Mouse (Mus musculus) thymus, adult 2 months (tissue): Measurements from ENCODE around the gene Vat1l.

Experiments
- CTCF ChIP-seq: fragments of 200-500 bp; IDR thresholded peaks from 2 replicates; pipeline ENCODE4 v1.5.1; 2012; ENCODE audit warnings: mild to moderate bottlenecking, control low read depth, low read length, moderate library complexity, borderline replicate concordance; ENCODE audit not compliant: control insufficient read depth, poor library complexity, insufficient read depth; ENCODE audit errors: extremely low read depth
- POLR2A ChIP-seq: fragments of 200-500 bp; IDR thresholded peaks from 2 replicates; pipeline ENCODE4 v1.6.1; 2012; ENCODE audit warnings: mild to moderate bottlenecking, low read length, control low read depth, moderate library complexity; ENCODE audit not compliant: control insufficient read depth, poor library complexity, insufficient read depth; ENCODE audit errors: extremely low read depth

GRCm38 (mm10) chr8:114318161-114318560 is 112.7 kb downstream of the Vat1l start:
- no peak for TF ChIP-seq CTCF
- no peak for TF ChIP-seq POLR2A
